Mouse (Mus musculus) hindlimb bud, embryonic 11.5 days (tissue): ENCODE results near the gene Gm6370.
"Not testable (repeated sequence)": the region's sequence is repeated elsewhere in the genome, so short reads cannot be mapped to it uniquely, and the experiment has no call there.

Experiments used
- DNase-seq: peaks from one replicate; pipeline ENCODE4 v3.0.0-alpha.2; 2012; ENCODE audit warnings: low read depth, low spot score; ENCODE audit errors: extremely low spot score

The Gm6370 gene

DNA sequence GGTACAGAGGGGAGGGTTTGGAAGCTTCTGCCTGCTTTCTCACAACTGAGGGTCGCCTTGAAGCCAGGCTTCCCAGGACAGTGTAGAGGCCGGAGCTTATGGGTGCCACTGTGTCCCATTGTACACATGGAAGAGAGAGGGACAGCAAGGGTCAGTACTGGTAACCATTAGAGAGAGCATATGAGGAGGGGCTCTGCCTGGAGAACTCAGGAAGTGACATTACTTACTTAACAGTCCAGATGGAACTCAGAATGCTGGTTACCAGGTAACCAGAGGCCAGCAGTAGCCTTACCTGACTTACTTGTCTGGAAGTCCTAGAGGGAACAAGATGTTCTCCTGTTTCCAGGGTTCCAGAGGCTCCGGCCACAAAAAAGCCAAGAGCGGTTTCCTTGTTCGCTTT is at the start of gene Gm6370:
Gene Gm6370, plus strand, starts transcription at position 301 of the 400 bp plus-strand sequence.
- DNase-seq: not testable (repeated sequence)

DNA sequence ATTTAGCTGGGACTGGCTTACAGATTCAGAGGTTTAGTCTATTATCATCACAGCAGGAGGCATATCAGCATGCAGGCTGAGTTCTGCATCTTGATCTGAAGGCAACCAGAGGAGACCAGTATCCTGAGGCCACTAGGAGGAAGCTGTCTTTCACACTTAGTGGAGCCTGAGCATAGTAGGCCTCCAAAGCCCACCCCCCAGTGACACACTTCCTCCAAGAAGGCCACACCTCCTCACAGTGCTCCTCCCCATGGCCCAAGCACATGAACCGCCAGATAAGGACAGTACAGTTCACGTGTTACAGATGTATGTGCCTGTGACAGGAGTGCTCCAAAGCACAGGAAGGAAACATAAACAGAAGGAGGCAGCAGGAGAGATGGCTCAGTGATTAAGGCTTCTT is 48.4 kb upstream of the Gm6370 start:
- no peak for DNase-seq

DNA sequence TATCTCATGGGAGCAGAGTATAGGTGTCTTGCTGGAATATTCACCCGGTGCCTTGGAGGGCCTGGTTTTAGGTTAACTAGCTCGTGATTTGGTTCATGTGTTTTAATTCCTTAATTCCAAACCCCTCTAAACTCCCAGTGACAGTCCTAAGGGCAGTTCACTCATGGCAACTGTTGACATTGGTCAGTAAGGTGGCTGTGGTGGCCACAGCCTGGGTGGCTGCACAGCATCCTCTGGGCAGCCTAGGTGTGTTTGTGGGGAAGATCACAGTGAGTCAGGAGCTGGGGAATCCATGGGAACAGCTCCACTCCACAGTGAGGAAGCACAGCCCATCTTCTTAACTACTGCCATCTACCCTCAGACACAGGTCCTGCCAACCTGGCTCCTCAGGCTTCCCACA is 44.5 kb upstream of the Gm6370 start:
- DNase-seq: no peak

GRCm38 (mm10) chr5:146451592-146452254 is 39.4 kb upstream of the Gm6370 start:
- no peak for DNase-seq

- DNase-seq: no peak
Measured at GRCm38 (mm10) chr5:146453556-146453955, 37.6 kb upstream of the Gm6370 start.

- no peak for DNase-seq
Measured at GRCm38 (mm10) chr5:146461612-146462011, 29.6 kb upstream of the Gm6370 start.

DNA sequence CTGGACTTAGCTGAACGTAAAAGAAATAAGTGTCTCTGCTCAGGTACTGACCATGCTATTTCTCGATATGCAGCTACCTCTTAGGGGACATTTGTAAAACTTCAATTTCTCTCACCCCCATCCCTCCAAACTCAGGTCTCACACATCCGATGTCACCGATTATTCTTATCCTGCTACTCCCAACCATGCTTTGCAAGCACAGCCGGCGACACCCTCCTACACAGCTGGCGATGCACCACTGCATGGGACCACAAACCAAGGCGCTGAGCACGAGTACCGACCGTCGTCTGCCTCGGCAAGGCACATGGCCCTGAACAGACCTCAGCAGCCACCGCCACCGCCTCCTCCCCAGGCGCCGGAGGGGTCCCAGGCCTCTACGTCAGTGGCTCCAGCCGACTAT is 24.5 kb upstream of the Gm6370 start:
- DNase-seq: no peak

DNA sequence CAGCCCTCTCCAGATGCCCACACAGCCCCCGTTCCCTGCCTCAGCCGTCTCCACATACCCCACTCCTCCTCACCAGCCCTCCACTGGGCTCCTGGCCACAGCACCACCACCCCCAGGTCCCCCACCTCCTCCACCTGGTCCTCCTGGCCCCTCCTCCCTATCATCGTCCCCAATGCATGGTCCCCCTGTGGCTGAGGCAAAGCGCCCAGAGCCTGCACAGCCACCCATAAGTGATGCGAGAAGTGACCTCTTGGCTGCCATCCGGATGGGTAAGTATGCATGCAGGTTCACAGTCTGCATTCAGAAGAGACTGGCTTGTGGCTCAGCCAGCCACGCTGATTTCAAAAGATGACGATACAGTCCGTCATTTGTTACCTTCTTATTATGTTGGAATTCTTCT is 22.9 kb upstream of the Gm6370 start:
- DNase-seq: no peak

- no peak for DNase-seq
Measured at GRCm38 (mm10) chr5:146470821-146471220, 20.3 kb upstream of the Gm6370 start.

- DNase-seq: no peak
Measured at GRCm38 (mm10) chr5:146471311-146471710, 19.9 kb upstream of the Gm6370 start.

DNA sequence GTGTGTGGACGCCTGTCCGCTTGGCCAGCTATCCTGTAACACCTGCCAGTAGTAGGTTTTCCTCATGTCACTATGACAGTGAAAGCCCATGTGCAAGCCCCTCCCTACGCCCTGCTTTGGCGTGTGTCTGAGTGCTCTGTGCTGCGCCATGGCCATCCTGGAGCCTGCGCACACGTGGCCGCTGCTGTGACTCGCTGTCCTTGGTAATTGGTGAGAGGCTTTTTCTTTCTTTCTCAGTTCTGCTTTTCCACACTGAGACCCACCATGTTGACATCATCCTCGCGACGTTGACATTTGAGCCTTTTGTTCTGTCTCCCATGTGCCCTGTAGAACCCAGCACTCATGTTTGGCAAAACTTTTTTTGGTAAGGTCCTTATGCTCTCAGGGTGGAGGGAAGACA is 19.3 kb upstream of the Gm6370 start:
- DNase-seq: no peak

- DNase-seq: not testable (repeated sequence)
Measured at GRCm38 (mm10) chr5:146479564-146479963, 11.6 kb upstream of the Gm6370 start.

DNA sequence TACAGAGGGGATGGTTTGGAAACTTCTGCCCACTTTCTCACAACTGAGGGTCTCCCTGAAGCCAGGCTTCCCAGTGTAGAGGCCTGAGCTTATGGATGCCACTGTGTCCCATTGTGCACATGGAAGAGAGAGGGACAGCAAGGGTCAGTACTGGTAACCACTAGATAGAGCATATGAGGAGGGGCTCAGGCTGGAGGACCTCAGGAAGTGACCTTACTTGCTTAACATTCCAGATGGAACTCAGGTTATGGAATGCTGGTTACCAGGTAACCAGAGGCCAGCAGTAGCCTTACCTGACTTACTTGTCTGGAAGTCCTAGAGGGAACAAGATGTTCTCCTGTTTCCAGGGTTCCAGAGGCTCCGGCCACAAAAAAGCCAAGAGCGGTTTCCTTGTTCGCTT is 9.5 kb upstream of the Gm6370 start, which contains the start of gene Gm6408:
Gene Gm6408, plus strand, starts transcription at position 301 of the 400 bp plus-strand sequence.
- not testable (repeated sequence) for DNase-seq

GRCm38 (mm10) chr5:146488959-146489358 is 2.2 kb upstream of the Gm6370 start:
- DNase-seq: not testable (repeated sequence)

- DNase-seq: not testable (repeated sequence)
Measured at GRCm38 (mm10) chr5:146502099-146502498, 10.9 kb downstream of the Gm6370 start, which contains the start of gene 4930449I24Rik. TSS of gene 4930449I24Rik (plus strand) at chr5:146502399.

DNA sequence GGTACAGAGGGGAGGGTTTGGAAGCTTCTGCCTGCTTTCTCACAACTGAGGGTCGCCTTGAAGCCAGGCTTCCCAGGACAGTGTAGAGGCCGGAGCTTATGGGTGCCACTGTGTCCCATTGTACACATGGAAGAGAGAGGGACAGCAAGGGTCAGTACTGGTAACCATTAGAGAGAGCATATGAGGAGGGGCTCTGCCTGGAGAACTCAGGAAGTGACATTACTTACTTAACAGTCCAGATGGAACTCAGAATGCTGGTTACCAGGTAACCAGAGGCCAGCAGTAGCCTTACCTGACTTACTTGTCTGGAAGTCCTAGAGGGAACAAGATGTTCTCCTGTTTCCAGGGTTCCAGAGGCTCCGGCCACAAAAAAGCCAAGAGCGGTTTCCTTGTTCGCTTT is 22.7 kb downstream of the Gm6370 start, which contains the start of gene Gm3402:
Gene Gm3402, plus strand, starts transcription at position 301 of the 400 bp plus-strand sequence.
- not testable (repeated sequence) for DNase-seq

DNA sequence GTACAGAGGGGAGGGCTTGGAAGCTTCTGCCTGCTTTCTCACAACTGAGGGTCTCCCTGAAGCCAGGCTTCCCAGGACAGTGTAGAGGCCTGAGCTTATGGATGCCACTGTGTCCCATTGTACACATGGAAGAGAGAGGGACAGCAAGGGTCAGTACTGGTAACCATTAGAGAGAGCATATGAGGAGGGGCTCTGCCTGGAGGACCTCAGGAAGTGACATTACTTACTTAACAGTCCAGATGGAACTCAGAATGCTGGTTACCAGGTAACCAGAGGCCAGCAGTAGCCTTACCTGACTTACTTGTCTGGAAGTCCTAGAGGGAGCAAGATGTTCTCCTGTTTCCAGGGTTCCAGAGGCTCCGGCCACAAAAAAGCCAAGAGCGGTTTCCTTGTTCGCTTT is 34.3 kb downstream of the Gm6370 start, which contains the start of gene Gm3404:
Gene Gm3404, plus strand, starts transcription at position 301 of the 400 bp plus-strand sequence.
- DNase-seq: not testable (repeated sequence)

DNA sequence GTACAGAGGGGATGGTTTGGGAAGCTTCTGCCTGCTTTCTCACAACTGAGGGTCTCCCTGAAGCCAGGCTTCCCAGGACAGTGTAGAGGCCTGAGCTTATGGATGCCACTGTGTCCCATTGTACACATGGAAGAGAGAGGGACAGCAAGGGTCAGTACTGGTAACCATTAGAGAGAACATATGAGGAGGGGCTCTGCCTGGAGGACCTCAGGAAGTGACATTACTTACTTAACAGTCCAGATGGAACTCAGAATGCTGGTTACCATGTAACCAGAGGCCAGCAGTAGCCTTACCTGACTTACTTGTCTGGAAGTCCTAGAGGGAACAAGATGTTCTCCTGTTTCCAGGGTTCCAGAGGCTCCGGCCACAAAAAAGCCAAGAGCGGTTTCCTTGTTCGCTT is 46.2 kb downstream of the Gm6370 start, which contains the start of gene Gm3409:
Gene Gm3409, plus strand, starts transcription at position 301 of the 400 bp plus-strand sequence.
- DNase-seq: not testable (repeated sequence)
